In genomic region chr2:29532173-29532572, GRCm38 (mm10) we compare ENCODE assay signal across 25 mouse cellular contexts.
DNase-seq lines count a peak whose midpoint lies in the region; ATAC-seq and TF ChIP-seq lines count a peak whose summit lies in the region.
"Had no signal": no experiment of that assay in that cellular context is flagged by ENCODE, and none has a peak within 500 bp of the region (broad histone marks: within the 10 kb centered on the region; RNA-seq: fewer than 3 reads in every experiment).

No protein-coding gene starts in this region.

- WGBS in forebrain, embryonic 13.5 days: 92% methylated on average over 3 of the region's 3 CpGs

- peaks cover 21% of the 10 kb centered on the region for H3K4me1 ChIP-seq in forebrain, embryonic 13.5 days

- H3K9ac ChIP-seq in forebrain, embryonic 13.5 days: no peak overlapping the region

- no peak overlapping the region for H3K27ac ChIP-seq in forebrain, embryonic 13.5 days

- no peak overlapping the region for H3ac ChIP-seq in C2C12 (ENCODE audit: control insufficient read depth, insufficient read length, low read depth)

- H3K4me3 ChIP-seq in C2C12 (ENCODE audit: insufficient read depth, poor library complexity, severe bottlenecking): no peak overlapping the region
- no peak overlapping the region for H3K4me3 ChIP-seq in forebrain, embryonic 13.5 days

- TF ChIP-seq CTCF in C2C12 (IDR thresholded peaks at IDR 0.05; ENCODE audit: control insufficient read depth, insufficient read depth, insufficient read length): no peak

- H3K9me3 ChIP-seq in forebrain, embryonic 13.5 days (replicated peaks): no peaks in the 10 kb centered on the region
- H3K9me3 ChIP-seq: G1E had no signal

- DNase-seq in 3134 (ENCODE audit: extremely low read depth, insufficient read length, low spot score) (peak; percentile 20), 3T3-L1 (ENCODE audit: low read depth, low spot score) (peak; percentile 67), NIH3T3 (ENCODE audit: low read depth) (peak; percentile 55)
- DNase-seq in thymus, postnatal 36 days: no peak
- no peak for DNase-seq in kidney, adult 9 months
- DNase-seq: adrenal gland, adult 2 months; adrenal gland, adult 8-10 months; adrenal gland, postnatal 10 days; adrenal gland, postnatal 14 days; adrenal gland, postnatal 25 days; adrenal gland, postnatal 36 days; B cell, adult 2 months; cerebellum, adult 11 months; cerebellum, adult 11-12 months; cerebellum, adult 18-20 months; cerebellum, adult 2 months; cerebellum, adult 8-10 months; cerebellum, adult 9-10 months had no signal

- no peak for ATAC-seq in inflammation-experienced regulatory T-cells, adult 6 months
- ATAC-seq in forebrain, embryonic 13.5 days: no peak
- ATAC-seq: activated CD4-positive, CD25-positive, alpha-beta regulatory T cell, adult 4 months; CD4-positive, CD25-positive, alpha-beta regulatory T cell, adult 4 months; Patski had no signal

- no peak overlapping the region for H3K4me2 ChIP-seq in forebrain, embryonic 13.5 days

- H3K79me3 ChIP-seq in C2C12 (ENCODE audit: low read depth): no peaks in the 10 kb centered on the region

- no peaks in the 10 kb centered on the region for H3K27me3 ChIP-seq in C2C12 (ENCODE audit: control insufficient read depth, insufficient read depth, insufficient read length)
- no peaks in the 10 kb centered on the region for H3K27me3 ChIP-seq in forebrain, embryonic 13.5 days
- H3K27me3 ChIP-seq: Patski had no signal

- no peaks in the 10 kb centered on the region for H3K36me3 ChIP-seq in C2C12 (ENCODE audit: control insufficient read depth, insufficient read depth)
- H3K36me3 ChIP-seq in forebrain, embryonic 13.5 days (ENCODE audit: poor library complexity, severe bottlenecking): no peaks in the 10 kb centered on the region
- H3K36me3 ChIP-seq: G1E had no signal

- no peaks in the 10 kb centered on the region for H3K79me2 ChIP-seq in C2C12 (ENCODE audit: control insufficient read depth, insufficient read depth)

TF ChIP-seq in C2C12, 6 proteins besides CTCF, POLR2A, EP300 and RAD21:
- TF ChIP-seq USF1 (IDR thresholded peaks at IDR 0.05; ENCODE audit: low read depth) (no peak), CEBPB (IDR thresholded peaks at IDR 0.05; ENCODE audit: low read depth) (peak; percentile 55)

Comparison
In these comparisons a context has a peak if more than half of its experiments do, and no peak if none do; other contexts are left out.
1. DNase-seq: peak in 3134 (single experiment), 3T3-L1 (single experiment) and NIH3T3 (single experiment); none in thymus, postnatal 36 days (0 of 2) and kidney, adult 9 months (single experiment).